ENCODE assay signal across 21 mouse cellular contexts in genomic region chr11:117844997-117845396, GRCm38 (mm10). TPM values are rescaled to one million over a fixed set of nuclear protein-coding genes. Genes with fewer than 3 reads are reported as not detected.
DNase-seq lines count a peak whose midpoint lies in the region; ATAC-seq and TF ChIP-seq lines count a peak whose summit lies in the region.
"Had no signal": no experiment of that assay in that cellular context is flagged by ENCODE, and none has a peak within 500 bp of the region (broad histone marks: within the 10 kb centered on the region; RNA-seq: fewer than 3 reads in every experiment).

No protein-coding gene starts in this region.

- H3K4me1 ChIP-seq in heart, embryonic 10.5 days = peaks cover 33% of the 10 kb centered on the region
- H3K4me1 ChIP-seq in lung, embryonic 16.5 days (replicated peaks; ENCODE audit: control insufficient read depth, insufficient read depth, low read length) = peaks cover 13% of the 10 kb centered on the region
- H3K4me1 ChIP-seq in lung, postnatal 0 days (ENCODE audit: insufficient read depth, low read depth, low read length) = peaks cover 13% of the 10 kb centered on the region; the same call in 1 of the 2 replicates
- H3K4me1 ChIP-seq in liver, embryonic 12.5 days = peaks cover 44% of the 10 kb centered on the region

- H3K27me3 ChIP-seq in heart, embryonic 10.5 days (ENCODE audit: insufficient read depth, poor library complexity, severe bottlenecking) = no peaks in the 10 kb centered on the region
- H3K27me3 ChIP-seq in lung, embryonic 16.5 days (ENCODE audit: control insufficient read depth, insufficient read depth, low read depth, low read length) = no peaks in the 10 kb centered on the region
- no peaks in the 10 kb centered on the region for H3K27me3 ChIP-seq in lung, postnatal 0 days (replicated peaks; ENCODE audit: insufficient read depth, low read length)
- no peaks in the 10 kb centered on the region for H3K27me3 ChIP-seq in liver, embryonic 12.5 days (replicated peaks)
- H3K27me3 ChIP-seq: CH12.LX; forebrain, embryonic 12.5 days; heart, embryonic 13.5 days had no signal

- whole genome bisulfite sequencing in heart, embryonic 10.5 days = 45% methylated on average over 2 of the region's 2 CpGs
- WGBS in lung, embryonic 16.5 days = 54% methylated on average over 2 of the region's 2 CpGs
- WGBS in lung, postnatal 0 days = 58% methylated on average over 2 of the region's 2 CpGs
- WGBS in liver, embryonic 12.5 days (ENCODE audit: insufficient replicate concordance) = 45% methylated on average over 2 of the region's 2 CpGs

- no peak for DNase-seq in heart, embryonic 10.5 days (ENCODE audit: low spot score)
- no peak for DNase-seq in heart, adult 9 months (ENCODE audit: low spot score in 2 of 2)
- no peak for DNase-seq in lung, postnatal 0 days (ENCODE audit: low spot score)
- DNase-seq in embryo, embryonic 10 days (ENCODE audit: low spot score) = no peak
- no peak for DNase-seq in gastrocnemius, adult 18-20 months (ENCODE audit: low spot score)
- DNase-seq in embryo, embryonic 11 days = no peak
- DNase-seq: cerebellum, postnatal 10 days; gastrocnemius, postnatal 36 days; layer of hippocampus, adult 9-11 months had no signal

- no peaks in the 10 kb centered on the region for H3K36me3 ChIP-seq in heart, embryonic 10.5 days
- no peaks in the 10 kb centered on the region for H3K36me3 ChIP-seq in lung, embryonic 16.5 days (ENCODE audit: control insufficient read depth, insufficient read depth, low read length)
- H3K36me3 ChIP-seq in lung, postnatal 0 days (ENCODE audit: insufficient read depth, low read length) = no peaks in the 10 kb centered on the region
- H3K36me3 ChIP-seq in liver, embryonic 12.5 days = no peaks in the 10 kb centered on the region
- H3K36me3 ChIP-seq: forebrain, embryonic 12.5 days; heart, embryonic 13.5 days had no signal

- H3K9ac ChIP-seq in lung, embryonic 16.5 days (ENCODE audit: low read length) = no peak overlapping the region
- H3K9ac ChIP-seq in lung, postnatal 0 days (replicated peaks; ENCODE audit: low read depth) = no peak overlapping the region
- no peak overlapping the region for H3K9ac ChIP-seq in liver, embryonic 12.5 days
- H3K9ac ChIP-seq: forebrain, embryonic 12.5 days; heart, embryonic 13.5 days had no signal

- H3K4me3 ChIP-seq in heart, embryonic 10.5 days = no peak overlapping the region
- no peak overlapping the region for H3K4me3 ChIP-seq in lung, embryonic 16.5 days (ENCODE audit: low read length)
- H3K4me3 ChIP-seq in lung, postnatal 0 days (ENCODE audit: low read depth, low read length) = no peak overlapping the region
- no peak overlapping the region for H3K4me3 ChIP-seq in liver, embryonic 12.5 days
- H3K4me3 ChIP-seq: forebrain, embryonic 12.5 days; heart, embryonic 13.5 days; megakaryocyte, embryonic 14.5 days had no signal

- no peak for TF ChIP-seq EP300 in lung, postnatal 0 days (IDR thresholded peaks at IDR 0.05)

- no peaks in the 10 kb centered on the region for H3K9me3 ChIP-seq in heart, embryonic 10.5 days
- no peaks in the 10 kb centered on the region for H3K9me3 ChIP-seq in lung, embryonic 16.5 days (ENCODE audit: control insufficient read depth, low read length)
- H3K9me3 ChIP-seq in lung, postnatal 0 days (ENCODE audit: low read length) = no peaks in the 10 kb centered on the region
- H3K9me3 ChIP-seq in liver, embryonic 12.5 days (replicated peaks) = no peaks in the 10 kb centered on the region
- H3K9me3 ChIP-seq: forebrain, embryonic 12.5 days; heart, embryonic 13.5 days; megakaryocyte, embryonic 14.5 days had no signal

- peak overlapping the region; percentile 30; the same call in 1 of the 2 replicates for H3K27ac ChIP-seq in heart, embryonic 10.5 days
- 0 out of 2 replicates have a peak overlapping the region, but pooled peaks have one; percentile 3 for H3K27ac ChIP-seq in lung, embryonic 16.5 days (ENCODE audit: low read length)
- no peak overlapping the region for H3K27ac ChIP-seq in lung, postnatal 0 days (ENCODE audit: low read length)
- peak overlapping the region; percentile 57 for H3K27ac ChIP-seq in liver, embryonic 12.5 days
- H3K27ac ChIP-seq: forebrain, embryonic 12.5 days; heart, embryonic 13.5 days had no signal

- no peak for ATAC-seq in lung, embryonic 16.5 days (ENCODE audit: low read depth)
- ATAC-seq in lung, postnatal 0 days = no peak
- no peak for ATAC-seq in liver, embryonic 12.5 days
- ATAC-seq: inflammation-experienced regulatory T-cells, adult 6 months; midbrain, embryonic 16.5 days had no signal

- TF ChIP-seq CTCF in lung, postnatal 0 days (IDR thresholded peaks at IDR 0.05) = no peak

- H3K4me2 ChIP-seq in lung, embryonic 16.5 days (ENCODE audit: low read depth, low read length) = no peak overlapping the region
- no peak overlapping the region for H3K4me2 ChIP-seq in lung, postnatal 0 days (replicated peaks; ENCODE audit: low read depth, low read length)
- no peak overlapping the region for H3K4me2 ChIP-seq in liver, embryonic 12.5 days
- H3K4me2 ChIP-seq: forebrain, embryonic 12.5 days; heart, embryonic 13.5 days had no signal

RNA-seq across cellular contexts. Expression of gene Birc5, which starts 4.1 kb away (rescaled TPM):
- 275 and 334 TPM in 2 replicates for polyA plus RNA-seq in heart, embryonic 10.5 days (2016; fragmentation: Nextera tagmentation; extraction: Ambion mirVana)
- polyA plus RNA-seq in lung, embryonic 16.5 days (2015; fragmentation: Nextera tagmentation; extraction: Ambion mirVana) = 312 and 336 TPM in 2 replicates
- 15.0 and 26.2 TPM in 2 replicates for polyA plus RNA-seq in lung, postnatal 0 days (2015; fragmentation: Nextera tagmentation; extraction: Ambion mirVana)
- polyA plus RNA-seq in liver, embryonic 12.5 days (2016; fragmentation: Nextera tagmentation; extraction: Ambion mirVana) = 370 and 373 TPM in 2 replicates
- not detected for total RNA-seq in gastrocnemius, adult 18-20 months (2021)

RNA-seq across cellular contexts. Expression of gene Tmem235, which starts 15.6 kb away (rescaled TPM):
- not detected in 2 replicates for polyA plus RNA-seq in heart, embryonic 10.5 days (2016; fragmentation: Nextera tagmentation; extraction: Ambion mirVana)
- not detected in 2 replicates for polyA plus RNA-seq in lung, embryonic 16.5 days (2015; fragmentation: Nextera tagmentation; extraction: Ambion mirVana)
- not detected in 2 replicates for polyA plus RNA-seq in lung, postnatal 0 days (2015; fragmentation: Nextera tagmentation; extraction: Ambion mirVana)
- polyA plus RNA-seq in liver, embryonic 12.5 days (2016; fragmentation: Nextera tagmentation; extraction: Ambion mirVana) = not detected in 2 replicates
- total RNA-seq in gastrocnemius, adult 18-20 months (2021) = not detected
- total RNA-seq: adrenal gland, postnatal 4 days; CH12.LX; gastrocnemius, postnatal 36 days; hematopoietic stem cell, adult 5-6 weeks; left cerebral cortex, postnatal 14 days had no signal
- polyA plus RNA-seq: forebrain, embryonic 12.5 days; heart, embryonic 13.5 days; inflammation-experienced regulatory T-cells, adult 6 months; midbrain, embryonic 16.5 days; thymus, postnatal 0 days had no signal

RNA-seq across cellular contexts. Expression of gene Tk1, which starts 19.1 kb away (rescaled TPM):
- polyA plus RNA-seq in heart, embryonic 10.5 days (2016; fragmentation: Nextera tagmentation; extraction: Ambion mirVana) = 124 and 134 TPM in 2 replicates
- 130 and 131 TPM in 2 replicates for polyA plus RNA-seq in lung, embryonic 16.5 days (2015; fragmentation: Nextera tagmentation; extraction: Ambion mirVana)
- polyA plus RNA-seq in lung, postnatal 0 days (2015; fragmentation: Nextera tagmentation; extraction: Ambion mirVana) = 12.4 and 16.0 TPM in 2 replicates
- 145 and 152 TPM in 2 replicates for polyA plus RNA-seq in liver, embryonic 12.5 days (2016; fragmentation: Nextera tagmentation; extraction: Ambion mirVana)
- total RNA-seq in gastrocnemius, adult 18-20 months (2021) = 1 to 10 TPM; 3.0 to 4.7 TPM

RNA-seq across cellular contexts. Expression of gene Afmid, which starts 19.3 kb away (rescaled TPM):
- 8.8 and 13.5 TPM in 2 replicates for polyA plus RNA-seq in heart, embryonic 10.5 days (2016; fragmentation: Nextera tagmentation; extraction: Ambion mirVana)
- 4.9 and 5.4 TPM in 2 replicates for polyA plus RNA-seq in lung, embryonic 16.5 days (2015; fragmentation: Nextera tagmentation; extraction: Ambion mirVana)
- 2.4 and 2.9 TPM in 2 replicates for polyA plus RNA-seq in lung, postnatal 0 days (2015; fragmentation: Nextera tagmentation; extraction: Ambion mirVana)
- polyA plus RNA-seq in liver, embryonic 12.5 days (2016; fragmentation: Nextera tagmentation; extraction: Ambion mirVana) = 6.7 TPM in 2 replicates
- 1 to 10 TPM; 2.8 to 4.5 TPM for total RNA-seq in gastrocnemius, adult 18-20 months (2021)

RNA-seq across cellular contexts. Expression of gene Tha1, which starts 28.3 kb away (rescaled TPM):
- 4.0 and 4.3 TPM in 2 replicates for polyA plus RNA-seq in heart, embryonic 10.5 days (2016; fragmentation: Nextera tagmentation; extraction: Ambion mirVana)
- 4.6 and 5.0 TPM in 2 replicates for polyA plus RNA-seq in lung, embryonic 16.5 days (2015; fragmentation: Nextera tagmentation; extraction: Ambion mirVana)
- 6.3 and 8.4 TPM in 2 replicates for polyA plus RNA-seq in lung, postnatal 0 days (2015; fragmentation: Nextera tagmentation; extraction: Ambion mirVana)
- 1.7 TPM in 2 replicates for polyA plus RNA-seq in liver, embryonic 12.5 days (2016; fragmentation: Nextera tagmentation; extraction: Ambion mirVana)
- 1 to 10 TPM; 3.6 to 4.3 TPM for total RNA-seq in gastrocnemius, adult 18-20 months (2021)
- total RNA-seq: CH12.LX had no signal

Comparison
In these comparisons a context has a peak if more than half of its experiments do, and no peak if none do; other contexts are left out.
1. RNA of gene Birc5, which starts 4.1 kb away (polyA plus RNA-seq): 370 to 373 TPM in liver, embryonic 12.5 days, 312 to 336 TPM in lung, embryonic 16.5 days and 275 to 334 TPM in heart, embryonic 10.5 days; 15.0 to 26.2 TPM in lung, postnatal 0 days; every median in the first group is over 10 times any median in the second.